Mouse (Mus musculus): ENCODE measurements around the gene Card11. TPM values are rescaled to one million over a fixed set of nuclear protein-coding genes. Genes with fewer than 3 reads are reported as not detected.

Card11 gene
- total RNA-seq, 2 experiments from 2014 or later: 0.31 to 0.36 TPM

DNA sequence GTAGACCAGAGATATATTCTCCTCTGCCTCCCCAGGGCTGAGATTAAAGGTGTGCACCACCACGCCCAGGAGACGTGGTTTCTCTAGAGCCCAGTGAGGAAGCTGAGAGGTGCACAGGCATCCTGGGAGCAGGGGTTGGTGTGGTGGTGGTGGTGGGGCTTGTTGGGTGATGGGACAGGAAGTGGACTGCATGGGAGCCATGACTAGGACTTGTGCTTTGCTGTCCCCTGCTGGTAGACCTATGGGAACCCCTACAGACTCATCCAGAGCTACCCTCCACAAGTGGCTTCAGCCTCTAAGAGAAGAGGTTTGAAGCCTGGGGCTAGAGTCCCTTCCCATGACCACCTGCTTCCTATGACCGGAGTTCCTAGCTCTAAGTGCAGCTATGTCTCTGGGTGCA, 142.0 kb downstream of the Card11 start:
- no peak for DNase-seq (ENCODE audit: low spot score)
- intact Hi-C loops (cut with DNase I): no loop called here

DNA sequence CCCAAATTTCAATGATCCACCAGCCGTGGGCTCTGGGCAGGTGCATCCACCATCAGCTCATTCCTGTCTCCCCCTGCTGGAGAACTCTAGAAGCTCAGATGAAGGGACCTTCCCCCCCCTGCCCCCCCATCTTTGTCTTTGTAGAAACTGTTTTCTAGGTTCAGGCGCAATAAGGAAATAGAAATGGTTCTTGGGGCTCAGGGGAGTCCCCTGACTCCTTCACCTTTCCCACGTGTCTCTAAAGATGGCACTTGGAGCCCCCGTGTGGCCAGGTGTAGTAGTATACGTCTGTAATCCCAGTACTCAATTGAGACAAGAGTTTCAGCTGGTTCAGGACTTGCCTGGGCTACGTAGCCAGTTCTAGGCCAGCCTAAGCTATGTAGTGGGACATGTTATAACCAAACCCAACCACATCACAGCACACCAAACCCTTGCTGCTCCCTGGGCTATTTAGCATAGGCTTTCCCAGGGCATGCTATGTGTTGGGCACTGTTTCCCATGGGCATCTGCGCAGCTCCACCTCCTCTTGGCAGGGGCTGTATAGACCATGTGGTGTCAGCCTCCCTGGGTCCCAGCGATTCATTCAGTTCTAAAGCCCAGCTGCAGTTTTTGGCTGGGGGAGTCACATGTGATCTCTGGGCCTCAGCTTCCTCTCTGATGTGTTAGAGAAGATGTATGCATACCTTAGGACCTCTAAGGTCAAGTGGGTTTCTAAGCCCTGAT, 142.8 kb downstream of the Card11 start:
- no peak for DNase-seq (ENCODE audit: low spot score)
- intact Hi-C loops (cut with DNase I): no loop called here

DNA sequence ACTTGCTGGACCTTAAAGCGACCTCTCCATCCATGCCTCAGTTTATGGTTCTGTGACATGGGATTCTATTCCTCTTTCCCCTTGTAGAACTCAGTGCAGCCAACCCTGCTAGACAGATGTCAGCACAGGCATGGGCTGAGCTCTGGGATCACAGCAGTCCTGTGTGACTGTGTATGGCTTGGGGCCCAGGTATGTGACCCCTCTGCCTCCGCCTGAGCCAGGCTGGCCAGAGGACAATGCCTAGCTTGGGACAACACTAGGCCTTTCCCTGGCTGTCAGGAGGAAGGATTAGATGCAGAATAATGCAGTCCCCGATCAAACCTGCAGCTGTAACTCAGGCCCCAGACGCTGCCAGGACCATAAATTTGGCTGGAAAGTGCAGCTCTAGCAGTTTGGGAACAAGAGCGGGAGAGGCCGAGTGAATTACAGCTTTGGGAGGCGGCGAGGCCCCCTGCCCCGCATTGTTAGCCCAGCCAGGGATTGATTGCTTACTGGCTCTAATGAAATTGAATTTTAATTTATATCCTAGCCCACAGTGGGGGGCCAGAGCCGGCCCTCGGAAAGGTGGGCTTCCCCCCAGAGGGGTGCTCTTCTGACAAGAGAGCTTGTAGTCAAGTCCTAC, 144.4 kb downstream of the Card11 start:
- intact Hi-C loops (cut with DNase I): no loop called here

DNA sequence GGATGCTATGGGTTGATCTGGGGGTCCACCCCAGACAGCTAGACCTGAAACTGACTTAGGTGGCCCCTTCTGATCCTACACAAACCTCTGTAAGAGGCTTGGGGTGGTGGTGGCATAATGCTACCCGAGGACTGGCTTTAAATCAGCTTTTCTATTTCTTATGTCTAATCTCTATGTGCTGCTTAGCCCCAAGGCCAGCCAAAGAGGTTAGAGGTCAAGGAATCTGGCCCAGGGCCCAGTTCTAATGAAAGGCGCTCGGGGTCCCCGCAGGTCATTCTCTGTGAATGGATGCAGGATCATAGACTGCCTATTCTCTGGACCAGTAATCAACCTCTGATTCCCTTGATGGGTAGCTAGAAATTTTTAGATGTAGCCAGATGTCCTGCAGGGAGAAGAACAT, 145.7 kb downstream of the Card11 start:
- DNase-seq (ENCODE audit: low spot score): no peak
- intact Hi-C loops (cut with DNase I): no loop called here

More for the DNA sequence above, 144.4 kb downstream of the Card11 start:
- DNase-seq (ENCODE audit: low spot score): no peak

DNA sequence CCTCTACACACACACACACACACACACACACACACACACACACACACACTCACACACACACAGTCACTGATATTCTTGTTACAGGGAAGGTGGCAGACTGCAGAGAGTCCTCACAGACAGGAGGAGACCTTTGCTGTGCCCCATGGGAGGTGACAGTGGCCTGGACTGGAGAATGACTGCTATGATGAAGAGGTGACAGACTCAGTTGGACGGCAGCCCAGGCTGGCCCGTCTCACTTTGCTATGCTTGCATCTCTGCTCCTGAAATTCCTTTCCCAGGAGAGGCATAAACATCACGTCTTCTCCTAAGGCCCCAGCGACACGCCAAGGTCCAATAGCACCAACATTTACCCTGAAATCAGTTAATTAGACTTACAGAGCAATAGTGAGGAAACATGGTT, 146.7 kb downstream of the Card11 start:
- DNase-seq (ENCODE audit: low spot score): no peak
- intact Hi-C loops (cut with DNase I): no loop called here

DNA sequence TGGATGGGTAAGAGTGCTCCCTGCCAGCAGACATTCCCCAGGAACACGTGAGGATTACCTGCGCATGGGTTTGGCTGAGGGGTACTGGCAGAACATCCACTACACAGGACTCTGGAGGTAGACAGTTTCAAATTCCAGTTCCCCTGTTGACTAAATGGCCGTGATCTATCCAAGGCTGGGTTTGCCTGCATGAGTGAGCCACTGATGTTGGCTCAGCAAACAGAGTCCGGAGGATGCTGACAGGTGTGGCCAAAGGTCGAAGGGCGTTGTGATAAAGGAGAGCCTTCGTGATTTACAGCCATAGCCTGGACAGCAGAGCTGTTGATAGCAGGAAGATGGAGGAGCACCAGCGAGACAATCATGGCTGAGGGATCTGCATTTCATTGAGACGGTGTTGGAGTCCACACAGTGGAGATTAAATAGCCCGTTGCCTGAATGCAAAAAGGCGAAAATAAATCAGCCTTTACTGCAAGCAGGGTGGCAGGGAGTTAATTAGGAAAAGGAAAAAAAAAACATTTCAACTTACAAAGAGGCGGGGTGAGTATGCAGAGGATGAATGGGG, 147.9 kb downstream of the Card11 start:
- DNase-seq (ENCODE audit: low spot score): no peak
- intact Hi-C loops (cut with DNase I): no loop called here

DNA sequence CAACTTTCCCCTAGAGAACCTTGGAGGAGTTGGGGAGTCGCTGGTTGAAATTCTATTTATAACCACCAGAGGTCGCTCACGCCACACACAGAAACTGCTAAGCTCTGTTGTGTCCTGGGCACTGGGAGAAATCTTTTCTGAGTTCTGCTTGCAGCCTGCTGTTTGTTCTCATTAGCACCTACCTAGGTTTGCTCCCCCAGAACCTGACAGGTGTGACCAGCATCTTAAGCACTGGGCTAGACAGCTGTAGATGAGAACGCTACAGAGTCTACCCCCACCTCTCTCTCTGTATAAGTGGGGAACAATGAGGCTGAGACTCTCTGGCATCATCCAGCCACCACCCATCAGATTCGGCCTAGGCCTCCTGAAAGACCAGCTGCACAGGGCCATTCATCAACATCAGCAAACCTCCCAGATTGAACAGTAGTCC, 153.1 kb downstream of the Card11 start:
- intact Hi-C loops (cut with DNase I): loop anchor here (2.0 to 10.0 kb wide), 3 partner anchors 1367 to 1597 kb away; no protein-coding TSS in a partner anchor
- DNase-seq (ENCODE audit: low spot score): no peak

DNA sequence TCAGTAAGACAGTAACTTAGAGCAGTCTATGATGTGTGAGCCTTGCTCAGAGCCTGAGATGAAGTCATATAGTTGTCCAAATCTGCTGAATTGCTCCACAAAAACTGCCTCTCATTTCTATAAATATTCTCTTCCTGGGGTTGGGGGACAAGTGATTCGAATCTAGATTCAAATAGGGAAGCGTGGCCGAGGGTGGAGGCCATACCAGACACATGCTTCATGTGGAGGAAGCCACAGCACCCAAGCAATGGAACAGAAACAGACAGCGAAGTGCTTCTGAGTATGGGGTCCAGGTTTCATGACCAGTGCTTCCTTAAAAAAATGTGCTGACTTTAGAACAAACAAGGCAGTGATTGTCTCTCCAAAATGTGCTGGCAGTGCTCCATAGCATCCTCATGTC, 158.4 kb downstream of the Card11 start:
- intact Hi-C loops (cut with DNase I): loop anchor here (10.0 kb wide), 2 partner anchors 1373 to 1603 kb away; no protein-coding TSS in a partner anchor
- no peak for DNase-seq (ENCODE audit: low spot score)

DNA sequence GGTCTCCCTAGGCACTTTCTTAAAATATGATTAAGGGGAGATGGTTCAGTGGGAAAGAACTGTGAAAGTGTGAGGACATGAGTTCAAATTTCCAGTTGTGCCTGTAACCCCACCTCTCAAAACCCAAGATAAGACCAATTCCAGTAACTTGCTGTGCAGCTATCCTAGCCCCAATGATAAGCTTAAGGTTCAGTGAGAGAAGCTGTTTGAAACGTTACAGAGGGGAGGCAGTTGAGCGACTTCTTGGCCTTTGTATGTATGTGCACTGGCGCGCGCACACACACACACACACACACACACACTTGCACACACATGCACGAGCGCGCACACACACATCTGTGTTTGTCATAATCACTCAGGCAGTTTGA, 169.3 kb downstream of the Card11 start:
- intact Hi-C loops (cut with DNase I): no loop called here

DNA sequence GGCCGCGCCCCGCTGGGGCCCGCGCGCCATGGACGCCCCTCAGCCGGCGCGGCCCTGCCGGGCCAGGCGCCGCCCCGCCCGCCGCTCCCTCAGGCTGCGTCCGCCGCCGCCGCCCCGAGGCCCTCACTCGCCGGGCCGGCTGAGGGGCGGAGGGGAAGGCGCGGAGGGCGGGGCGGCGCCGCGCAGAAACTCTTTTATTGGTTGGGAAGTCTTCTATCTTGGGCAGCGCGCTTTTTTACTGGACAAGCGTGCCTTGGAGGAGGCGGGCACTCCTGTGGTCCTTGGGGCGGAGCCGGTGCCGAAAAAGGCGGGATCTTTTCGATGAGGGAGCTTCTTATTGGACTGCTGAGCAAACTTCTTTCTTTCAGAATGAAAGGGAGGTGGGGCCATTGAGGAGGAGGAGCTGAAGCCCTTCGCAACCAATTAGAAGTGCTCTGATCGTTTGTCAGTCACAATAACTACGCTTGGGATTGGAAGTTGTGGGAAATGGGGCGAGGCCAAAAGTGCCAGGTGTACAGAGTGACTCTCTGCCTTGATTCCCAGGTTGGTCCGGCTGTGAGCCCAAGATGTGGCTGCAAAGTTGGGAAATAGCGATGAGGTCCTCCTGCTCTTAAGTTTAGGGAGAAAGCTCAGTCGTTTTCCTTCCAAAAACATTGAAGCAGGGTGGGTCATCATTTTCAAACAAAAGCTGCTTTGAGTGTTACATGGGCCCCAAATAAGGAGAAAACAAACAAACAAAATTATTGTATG, 169.9 kb downstream of the Card11 start, which contains the start of gene Gna12:
Gna12 (minus strand) TSS at position 118 of the 750 bp plus-strand sequence.
- DNase-seq (ENCODE audit: low spot score): peak; percentile 98
- intact Hi-C loops (cut with DNase I): no loop called here

More for the DNA sequence above, 169.3 kb downstream of the Card11 start:
- DNase-seq (ENCODE audit: low spot score): no peak

DNA sequence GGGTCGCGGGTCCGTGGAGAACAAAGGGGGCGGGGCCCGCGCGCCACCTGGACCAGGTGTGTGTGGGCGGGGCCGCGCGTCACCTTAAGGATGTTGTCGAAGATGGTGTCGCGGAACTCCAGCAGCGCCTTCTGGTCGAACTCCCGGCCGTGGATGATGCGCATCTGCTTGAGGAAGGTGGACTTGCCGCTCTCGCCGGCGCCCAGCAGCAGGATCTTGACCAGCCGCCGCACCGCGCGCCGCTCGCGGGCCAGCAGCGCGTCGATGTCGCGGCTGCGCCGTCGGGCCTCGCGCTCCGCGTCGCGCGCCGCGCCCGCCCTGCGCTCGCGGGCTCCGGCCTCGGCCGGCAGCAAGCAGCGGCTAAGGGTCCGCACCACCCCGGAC, 170.5 kb downstream of the Card11 start:
- no peak for DNase-seq (ENCODE audit: low spot score)
- intact Hi-C loops (cut with DNase I): loop anchor here (2.0 to 5.0 kb wide), 3 partner anchors 39 to 78 kb away; no protein-coding TSS in a partner anchor

DNA sequence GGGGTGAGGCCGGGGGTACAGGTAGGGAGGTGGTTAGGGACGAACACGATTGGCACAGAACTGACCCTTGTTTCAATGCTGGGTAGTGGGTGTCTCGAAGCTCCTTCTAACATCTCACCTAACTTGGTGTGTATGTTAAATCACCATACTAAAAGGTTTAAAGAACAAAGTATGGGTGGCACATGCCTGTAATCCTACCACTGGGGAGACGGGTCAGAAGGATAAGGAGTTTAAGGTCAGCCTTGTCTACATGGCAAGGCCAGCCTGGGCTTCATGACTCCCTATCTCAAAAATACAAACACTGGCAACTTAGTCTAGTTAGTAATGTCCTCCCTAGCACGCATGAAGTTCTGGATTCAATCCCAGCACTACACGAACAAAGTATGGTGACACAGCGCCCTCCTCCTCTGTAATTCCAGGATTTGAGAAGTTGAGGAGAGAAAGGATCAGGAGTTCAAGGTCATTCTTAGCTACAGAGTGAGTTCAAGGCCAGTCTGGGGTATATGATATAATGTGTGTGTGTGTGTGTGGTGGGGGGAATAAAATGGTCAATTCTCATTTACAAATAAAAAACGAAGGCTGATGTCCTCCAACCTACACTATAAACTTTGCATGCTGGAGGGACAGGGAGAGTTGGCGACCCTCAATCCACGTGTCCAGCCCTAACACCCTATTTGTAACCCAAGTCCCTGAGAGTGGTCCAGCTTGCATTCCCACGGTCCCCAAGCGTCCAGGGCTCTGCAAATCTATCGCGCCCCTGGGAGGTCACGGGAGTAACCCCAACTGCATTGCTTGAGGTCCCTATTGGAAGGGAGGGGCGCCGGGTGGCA, 171.1 kb downstream of the Card11 start:
- intact Hi-C loops (cut with DNase I): loop anchor here (2.0 to 5.0 kb wide), 3 partner anchors 38 to 77 kb away; no protein-coding TSS in a partner anchor
- no peak for DNase-seq (ENCODE audit: low spot score)

DNA sequence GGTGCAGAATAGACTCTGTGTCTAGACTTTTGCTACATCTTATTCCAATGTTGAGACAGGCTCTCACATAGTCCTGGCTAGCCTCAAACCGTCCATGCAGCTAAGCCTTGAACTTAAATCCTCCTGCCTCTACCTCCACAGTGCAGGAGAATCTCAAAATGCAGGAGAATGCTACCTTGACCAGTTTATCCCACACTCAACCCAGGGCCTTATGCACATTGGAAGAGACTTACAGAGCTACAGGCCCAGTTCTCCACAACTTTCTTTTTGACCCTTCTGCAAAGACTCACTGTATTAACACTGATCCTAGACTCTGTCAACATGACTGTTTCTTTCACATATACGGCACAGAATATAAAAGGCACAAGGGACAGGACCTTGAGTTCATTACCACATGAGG, 172.0 kb downstream of the Card11 start:
- no peak for DNase-seq (ENCODE audit: low spot score)
- intact Hi-C loops (cut with DNase I): loop anchor here (2.0 to 5.0 kb wide), 3 partner anchors 38 to 76 kb away; no protein-coding TSS in a partner anchor

DNA sequence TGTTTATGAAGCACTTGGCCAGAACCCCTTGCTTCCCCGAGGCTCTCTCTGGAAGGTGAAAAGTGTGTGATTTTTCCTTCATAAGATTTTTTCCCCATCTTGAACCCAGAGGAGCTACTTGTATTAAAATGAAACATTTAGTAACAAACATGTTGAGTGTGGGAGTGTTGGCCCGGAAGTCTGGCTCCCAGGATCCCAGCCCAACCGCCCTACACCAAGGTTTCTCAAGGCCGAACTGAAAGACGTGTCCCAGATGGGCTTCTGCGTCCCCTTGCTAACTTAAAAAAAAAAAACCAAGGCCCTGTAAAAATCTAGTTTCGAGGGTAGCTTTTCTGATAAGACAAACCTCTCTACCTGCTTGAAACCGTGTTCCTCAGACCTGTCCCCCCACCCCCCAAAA, 172.5 kb downstream of the Card11 start:
- intact Hi-C loops (cut with DNase I): loop anchor here (2.0 to 5.0 kb wide), 3 partner anchors 37 to 76 kb away; no protein-coding TSS in a partner anchor
- DNase-seq (ENCODE audit: low spot score): no peak

DNA sequence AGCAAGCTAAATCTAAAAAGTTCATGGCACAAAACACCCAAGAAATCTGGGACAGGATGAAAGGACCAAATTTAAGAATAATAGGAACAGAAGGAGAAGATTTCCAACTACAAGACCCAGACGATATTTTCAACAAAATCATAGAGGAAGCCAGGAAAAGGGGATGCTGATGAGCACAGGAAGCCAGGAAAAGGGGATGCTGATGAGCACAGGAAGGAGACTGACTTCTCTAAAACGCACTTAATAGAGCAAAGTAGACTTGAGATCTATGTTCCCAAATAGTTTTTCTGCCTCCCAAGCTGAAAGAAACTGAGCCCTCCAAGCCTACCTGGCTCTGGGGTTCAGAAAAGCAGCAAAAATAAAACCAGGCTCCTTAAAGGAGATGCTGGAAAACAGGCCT, 173.0 kb downstream of the Card11 start:
- intact Hi-C loops (cut with DNase I): loop anchor here (5.0 kb wide), 2 partner anchors 55 to 75 kb away; no protein-coding TSS in a partner anchor

DNA sequence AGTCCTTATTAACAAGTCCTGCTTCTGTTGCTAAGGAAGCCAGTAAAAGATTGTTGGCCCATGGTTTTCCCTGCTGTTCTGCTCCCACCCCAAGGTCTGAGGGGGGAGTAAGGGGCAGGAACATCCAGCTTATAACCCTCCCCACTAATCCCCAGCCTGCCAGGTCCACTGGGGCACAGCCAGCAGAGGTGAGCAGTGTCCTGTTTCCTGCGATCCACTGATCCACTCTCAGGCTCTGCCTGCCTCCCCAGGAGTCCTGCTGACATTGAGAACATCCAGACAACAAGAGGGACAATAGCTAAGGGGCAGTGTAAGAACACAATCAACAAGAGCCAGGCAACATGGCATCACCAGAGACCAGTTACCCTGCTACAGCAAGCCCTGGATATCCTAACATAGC, 173.6 kb downstream of the Card11 start:
- DNase-seq (ENCODE audit: low spot score): no peak
- intact Hi-C loops (cut with DNase I): loop anchor here (5.0 kb wide), 2 partner anchors 54 to 74 kb away; no protein-coding TSS in a partner anchor

More for the DNA sequence above, 173.0 kb downstream of the Card11 start:
- DNase-seq (ENCODE audit: low spot score): no peak

DNA sequence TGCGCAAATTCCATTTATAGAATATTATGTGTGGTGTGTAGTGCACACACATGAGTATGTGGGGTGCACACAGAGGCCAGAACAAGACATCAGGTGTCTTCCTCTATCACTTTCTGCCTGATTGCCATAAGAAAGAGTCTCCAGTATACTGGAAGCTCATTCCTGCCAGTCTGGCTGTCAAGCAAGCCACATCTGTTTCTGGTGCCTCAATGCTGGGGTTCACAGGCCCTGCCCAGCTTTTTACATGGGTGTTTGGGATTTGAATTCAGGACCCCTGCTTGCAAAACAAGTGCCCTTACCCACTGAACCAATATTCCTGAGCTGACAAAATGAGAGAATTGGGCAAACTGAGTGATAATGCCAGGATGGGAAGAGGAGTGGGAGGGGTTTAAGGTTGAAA, 174.3 kb downstream of the Card11 start:
- intact Hi-C loops (cut with DNase I): loop anchor here (5.0 kb wide), 2 partner anchors 54 to 74 kb away; no protein-coding TSS in a partner anchor

DNA sequence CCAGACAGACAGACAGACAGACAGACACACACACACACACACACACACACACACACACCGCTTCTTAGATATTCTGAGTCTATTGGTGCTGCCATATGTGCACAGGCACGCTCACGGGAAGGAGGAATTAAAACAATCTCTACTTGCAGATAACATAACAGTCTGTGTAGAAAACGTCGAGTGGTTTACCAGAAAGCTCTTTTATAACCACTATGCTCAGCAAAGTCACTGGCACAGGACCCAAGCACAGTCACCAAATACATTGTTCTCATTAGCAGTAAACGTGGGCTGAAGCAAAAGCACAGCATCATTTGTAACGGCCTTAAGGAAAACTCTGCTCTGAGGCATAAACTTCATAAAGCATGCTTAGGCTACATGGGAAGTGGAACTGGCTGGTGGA, 176.3 kb downstream of the Card11 start:
- DNase-seq (ENCODE audit: low spot score): no peak
- intact Hi-C loops (cut with DNase I): no loop called here

More for the DNA sequence above, 174.3 kb downstream of the Card11 start:
- DNase-seq (ENCODE audit: low spot score): no peak

DNA sequence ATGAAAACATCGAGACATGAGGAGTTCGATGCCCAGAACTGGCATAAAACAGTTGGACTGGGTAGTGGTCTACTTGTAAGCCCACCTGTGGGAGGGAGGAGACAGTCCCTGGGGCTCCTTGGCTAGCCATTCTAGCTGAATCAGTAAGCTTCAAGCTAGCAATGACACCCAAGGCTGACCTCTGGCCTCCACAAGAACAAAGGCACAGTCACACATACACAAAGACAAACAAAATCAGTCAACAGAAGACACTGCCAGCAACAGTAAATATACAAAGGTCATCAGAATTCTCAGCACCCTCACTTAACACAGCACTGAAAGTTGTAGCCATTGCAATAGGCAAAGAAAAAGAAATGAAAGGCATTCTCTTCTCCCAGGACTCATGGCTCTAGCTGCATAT, 177.0 kb downstream of the Card11 start:
- intact Hi-C loops (cut with DNase I): no loop called here
- no peak for DNase-seq (ENCODE audit: low spot score)
